Mouse (Mus musculus) cerebellum, postnatal 4 days (tissue): ENCODE results near the gene Gm1140.
"Not testable (repeated sequence)": the region's sequence is repeated elsewhere in the genome, so short reads cannot be mapped to it uniquely, and the experiment has no call there.

Experiments used
- DNase-seq, 2 experiments: peaks; one replicate each; pipeline ENCODE4 v3.0.0; 2022; ENCODE audit warnings: low spot score in 2 of 2, mixed read lengths in 1 of 2

The Gm1140 gene

GRCm38 (mm10) chrX:67693462-67693861 is at the start of gene Gm1140:
Gm1140 (minus strand) TSS chrX:67693562.
- not testable (repeated sequence) for DNase-seq

GRCm38 (mm10) chrX:67695398-67695797 is 2.0 kb upstream of the Gm1140 start, which contains the start of gene Gm14692:
Gm14692 (plus strand) TSS chrX:67695698.
- DNase-seq: not testable (repeated sequence)
